Mouse (Mus musculus): Measurements from ENCODE around the gene Klrb1b.
"Not testable (repeated sequence)": the region's sequence is repeated elsewhere in the genome, so short reads cannot be mapped to it uniquely, and the experiment has no call there.

Klrb1b gene

DNA sequence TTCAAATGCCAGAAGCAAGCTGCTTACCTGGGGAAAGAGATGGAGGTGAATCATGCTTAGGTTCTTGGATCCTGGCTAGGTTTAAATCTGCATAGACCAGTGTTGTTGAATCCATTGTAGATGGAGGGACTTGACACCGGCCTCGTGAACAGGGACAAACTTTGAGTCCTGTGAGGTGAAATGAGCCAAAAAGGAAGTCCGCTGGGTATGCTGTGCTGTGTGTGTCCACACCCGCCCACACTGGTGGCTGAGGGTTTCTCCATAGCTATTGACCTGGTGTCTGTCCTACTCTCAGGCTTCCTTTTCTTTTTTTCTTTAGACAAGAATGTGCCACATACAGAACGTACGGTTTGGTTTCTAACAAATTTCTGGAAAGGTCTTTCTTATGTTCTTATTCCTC is at the start of gene Klrb1b, which contains the start of gene Gm44511:
Klrb1b (minus strand) TSS at position 200 of the 400 bp plus-strand sequence.
Gm44511 (minus strand) TSS at position 184 of the 400 bp plus-strand sequence.
- DNase-seq, result no peak

DNA sequence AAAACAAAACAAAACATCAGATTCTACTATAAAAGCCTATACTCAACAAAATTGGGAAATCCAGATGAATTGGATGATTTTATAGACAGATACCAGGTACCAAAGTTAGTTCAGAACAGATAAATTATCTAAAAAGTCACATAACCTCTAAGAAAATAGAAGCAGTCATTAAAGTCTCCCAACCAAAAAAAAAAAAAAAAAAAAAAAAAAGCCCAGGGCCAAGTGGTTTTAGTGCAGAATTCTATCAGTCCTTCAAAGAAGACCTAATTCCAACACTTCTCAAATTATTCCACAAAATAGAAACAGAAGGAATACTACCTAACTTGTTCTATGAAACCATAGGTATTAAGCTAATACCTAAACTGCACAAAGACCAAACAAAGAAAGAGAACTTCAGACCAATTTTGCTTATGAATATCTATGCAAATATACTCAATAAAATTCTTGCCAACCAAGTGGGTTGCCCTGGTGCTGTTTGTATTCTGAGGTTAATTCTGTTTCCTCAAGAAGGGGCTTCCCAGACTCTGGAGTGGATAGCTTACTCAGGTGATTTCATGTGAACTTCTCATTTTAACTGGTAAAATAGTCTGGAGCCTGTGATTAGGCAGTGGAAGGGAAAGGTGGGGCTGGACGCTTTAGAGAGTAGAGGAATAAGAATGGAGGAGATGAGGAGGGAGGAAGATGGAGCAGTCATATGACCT is 45.9 kb upstream of the Klrb1b start:
- DNase-seq, result no peak

DNA sequence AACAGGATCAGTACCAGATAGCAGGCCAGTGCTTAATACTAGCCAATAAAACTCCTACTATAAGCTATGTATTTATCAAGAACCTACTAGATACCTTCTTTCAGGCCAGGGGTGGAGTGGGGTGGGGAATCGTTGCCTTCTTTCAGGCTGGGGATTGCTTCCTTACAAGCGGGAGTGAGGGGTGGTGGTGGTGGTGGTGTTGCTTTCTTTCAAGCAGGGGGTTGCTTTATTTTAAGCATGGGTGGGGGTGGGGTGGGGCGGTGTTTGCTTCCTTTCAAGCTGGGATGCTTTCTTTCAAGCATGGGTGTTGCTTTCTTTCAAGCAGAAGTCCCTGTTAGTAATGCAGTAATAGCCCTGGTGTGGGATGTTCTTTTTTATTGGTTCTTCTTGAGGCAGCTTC is 42.7 kb upstream of the Klrb1b start:
- peak; percentile 51 for DNase-seq

DNA sequence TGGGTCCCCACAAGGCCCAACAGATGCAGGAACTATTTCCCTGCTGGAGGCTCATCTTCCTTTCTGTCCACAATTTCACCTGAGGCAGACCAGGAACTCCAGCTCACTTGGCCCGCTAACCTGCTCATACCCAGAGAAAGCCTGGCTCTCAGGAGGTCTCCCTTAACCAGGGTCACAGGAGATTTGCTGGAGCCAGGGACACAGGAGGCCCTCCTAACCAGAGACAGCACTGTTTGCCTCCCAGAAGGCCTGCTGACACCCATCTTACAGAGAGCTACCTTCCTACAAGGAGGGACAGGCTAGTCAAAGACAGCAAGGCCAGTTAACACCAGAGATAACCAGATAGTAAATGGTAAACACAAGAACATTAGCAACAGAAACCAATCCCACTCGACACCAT is 31.8 kb upstream of the Klrb1b start:
- no peak for DNase-seq

DNA sequence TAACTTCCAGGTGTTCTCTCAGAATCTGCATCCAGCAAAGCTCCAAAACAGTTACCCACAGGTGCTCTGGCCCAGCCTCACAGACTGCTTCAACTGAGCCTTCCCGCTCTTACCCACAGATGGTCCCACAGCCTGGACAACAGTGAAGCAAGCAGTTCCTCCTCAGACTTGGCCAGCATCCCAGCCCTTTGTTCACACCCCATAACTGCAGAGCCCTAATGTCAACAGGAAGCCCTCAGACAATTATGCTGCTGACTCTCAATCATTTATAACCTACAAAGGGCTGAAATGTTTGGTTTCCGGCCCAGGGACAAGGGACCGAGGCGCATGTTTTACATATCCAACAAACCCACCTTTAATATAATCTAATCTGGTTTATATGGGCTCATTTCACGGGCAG is 30.1 kb upstream of the Klrb1b start:
- peak; percentile 45 for DNase-seq

DNA sequence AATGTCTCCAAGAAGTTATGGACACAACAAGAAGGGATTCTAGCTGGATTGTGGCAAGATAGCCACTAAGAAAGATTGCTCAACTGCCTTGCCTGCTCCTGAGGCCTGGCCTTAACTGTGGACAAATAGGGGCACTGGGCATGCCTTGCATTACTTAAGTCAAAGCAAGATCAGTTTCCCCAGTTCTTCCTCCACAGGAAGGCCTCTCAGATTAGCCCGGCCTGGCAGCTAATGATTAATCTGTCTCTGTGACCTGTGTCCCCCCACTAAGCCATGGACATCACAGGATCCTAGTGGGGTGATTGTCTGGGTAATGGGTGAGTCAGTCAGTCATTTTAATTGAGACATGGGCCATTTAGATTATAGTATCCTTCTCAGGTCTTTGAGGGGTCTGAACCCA is 29.3 kb upstream of the Klrb1b start:
- DNase-seq, result no peak

DNA sequence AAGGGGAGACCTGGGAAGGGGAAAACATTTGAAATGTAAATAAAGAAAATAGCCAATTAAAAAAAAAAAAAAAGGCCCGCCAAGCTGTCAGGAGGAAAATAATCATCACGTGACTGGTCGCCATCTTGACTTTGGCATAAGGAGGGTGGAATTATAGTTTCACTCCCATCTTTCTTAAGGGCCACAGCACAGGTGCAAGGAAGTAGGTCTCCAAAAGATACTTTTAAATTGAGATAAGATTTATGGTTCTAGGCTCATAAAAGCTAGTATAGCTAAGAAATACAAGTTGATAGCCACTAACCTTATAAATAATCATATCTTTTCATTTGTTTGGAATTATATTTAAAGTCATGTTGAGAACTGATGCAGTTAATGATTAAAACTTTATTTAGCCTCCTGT is 28.8 kb upstream of the Klrb1b start:
- no peak for DNase-seq

DNA sequence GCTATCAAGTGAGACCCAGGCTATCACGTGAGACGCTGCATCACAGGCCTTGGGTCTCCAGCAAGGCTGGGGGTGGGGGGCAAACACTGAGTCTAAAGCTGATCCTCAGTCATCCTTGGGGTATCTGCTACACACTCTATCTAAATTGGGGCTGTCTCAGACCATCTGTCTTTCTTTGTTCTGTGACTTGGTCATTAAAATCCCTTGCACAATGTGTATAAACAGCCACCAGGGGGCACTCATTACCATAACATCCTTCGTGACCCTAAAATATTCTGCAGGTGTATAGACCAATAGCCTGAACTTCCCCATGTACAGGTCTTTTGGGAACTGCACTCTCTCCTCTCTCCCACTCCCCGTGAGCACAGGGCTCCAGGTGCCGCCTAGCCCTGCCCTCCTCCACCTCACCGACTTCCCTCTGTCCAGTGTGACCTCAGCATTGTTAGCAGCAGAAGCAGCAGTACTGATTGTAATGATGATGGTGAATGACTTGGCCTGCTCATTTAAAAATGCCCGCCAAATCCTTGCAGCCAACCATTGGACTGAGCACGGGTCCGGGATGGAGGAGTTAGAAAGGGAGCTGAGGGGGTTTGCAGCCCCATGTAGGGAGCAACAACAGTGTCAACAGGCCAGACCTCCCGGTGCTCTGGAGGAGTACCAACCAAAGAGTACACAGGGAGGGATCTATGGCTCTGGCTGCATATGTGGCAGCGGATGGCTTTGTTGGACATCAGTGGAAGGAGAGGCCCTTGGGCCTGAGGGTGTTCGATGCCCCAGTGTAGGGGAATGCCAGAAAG is 28.1 kb upstream of the Klrb1b start:
- peak; percentile 84 for DNase-seq

DNA sequence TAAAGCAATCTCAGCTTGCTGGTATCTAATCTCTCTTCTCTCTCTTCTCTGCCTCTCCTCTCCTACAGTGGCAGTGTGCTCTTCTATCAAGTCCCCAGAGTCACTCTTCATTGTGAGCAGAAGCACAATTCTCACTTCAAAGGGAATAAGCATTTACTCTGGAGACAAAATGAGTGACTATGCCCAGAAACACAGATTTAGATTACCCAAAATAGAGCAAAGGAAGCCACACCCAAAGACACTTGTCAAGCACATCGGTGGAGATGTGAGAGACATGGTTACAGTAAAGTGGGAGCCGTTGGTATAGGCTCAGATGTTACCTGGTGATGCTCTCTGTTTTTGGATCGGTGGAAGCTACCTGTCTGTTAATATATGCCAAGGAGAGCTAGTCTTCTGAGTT is 26.6 kb upstream of the Klrb1b start:
- no peak for DNase-seq

DNA sequence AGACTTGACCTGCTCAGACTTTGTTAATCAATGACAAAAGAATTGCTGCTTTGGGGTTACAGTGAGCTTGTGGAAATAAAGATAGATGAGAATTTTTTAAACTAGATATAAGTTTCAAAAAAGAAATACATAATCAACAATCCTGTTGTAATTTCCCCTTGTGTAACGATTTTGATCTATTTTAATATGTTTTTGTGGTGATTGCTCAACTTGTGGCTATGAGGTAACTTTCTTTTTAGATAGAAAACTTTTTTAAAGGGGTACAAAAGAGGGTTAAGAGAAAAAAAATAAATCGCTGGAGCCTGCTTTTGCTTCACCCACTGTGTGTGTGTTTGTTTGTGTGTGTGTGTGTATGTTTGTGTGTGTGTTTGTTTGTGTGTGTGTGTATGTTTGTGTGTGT is 25.0 kb upstream of the Klrb1b start:
- DNase-seq, result no peak

DNA sequence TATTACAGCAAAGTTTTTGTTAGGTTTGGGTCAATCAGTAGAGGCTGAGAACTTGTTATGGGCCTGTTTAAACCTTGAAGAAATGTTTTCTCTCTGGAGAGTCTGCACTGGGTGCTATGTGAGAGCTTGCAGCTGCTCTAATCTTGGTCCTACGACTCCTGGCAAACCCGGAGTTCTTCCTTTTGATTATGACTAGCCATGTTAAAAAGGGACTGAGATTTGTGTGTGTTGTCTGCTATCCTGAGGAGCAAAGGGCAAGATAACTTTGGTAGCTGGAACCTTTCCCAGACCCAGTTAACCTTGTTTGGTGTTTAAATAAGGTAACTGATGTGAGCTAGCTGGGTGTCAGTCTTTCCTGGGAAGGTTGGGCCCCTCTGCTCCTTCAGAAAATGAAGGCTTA is 24.5 kb upstream of the Klrb1b start:
- DNase-seq, result no peak

DNA sequence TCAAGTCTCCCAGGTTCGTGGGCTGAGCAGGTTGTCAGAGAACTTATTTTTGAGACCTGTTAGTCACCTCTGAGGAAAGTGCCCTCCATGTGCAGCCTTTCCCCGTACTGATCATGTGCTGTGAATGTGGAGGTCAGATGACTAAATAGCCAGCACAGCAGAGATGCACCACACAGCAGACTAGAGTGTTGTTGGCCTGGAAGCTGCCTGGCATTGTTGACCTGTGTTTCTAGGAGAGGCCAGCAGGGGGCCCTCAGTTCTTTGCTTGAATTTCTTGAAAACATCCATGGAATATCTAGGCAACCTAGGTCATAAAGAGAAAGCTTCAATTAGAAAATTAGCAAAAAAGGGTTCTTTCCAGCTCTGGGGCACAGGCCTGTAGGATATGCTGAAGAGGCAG is 23.8 kb upstream of the Klrb1b start:
- DNase-seq, result peak; percentile 45

DNA sequence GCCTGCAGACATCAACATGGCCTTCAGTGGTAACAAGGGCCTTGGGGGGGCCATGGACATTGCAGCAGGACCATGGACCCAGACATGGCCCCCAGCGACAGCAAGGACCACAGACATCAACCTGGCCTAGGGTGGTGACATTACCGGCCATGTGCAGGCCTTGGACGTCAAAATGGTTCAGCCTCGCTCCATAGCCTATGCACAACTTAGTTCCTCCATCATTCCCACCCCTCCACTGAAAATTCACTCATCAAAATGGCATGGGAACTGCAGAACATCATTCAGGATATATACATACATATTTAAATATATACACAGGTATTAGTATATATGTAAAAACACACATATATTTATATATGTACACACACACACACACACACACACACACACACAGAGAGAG is 21.3 kb upstream of the Klrb1b start:
- DNase-seq, result no peak

DNA sequence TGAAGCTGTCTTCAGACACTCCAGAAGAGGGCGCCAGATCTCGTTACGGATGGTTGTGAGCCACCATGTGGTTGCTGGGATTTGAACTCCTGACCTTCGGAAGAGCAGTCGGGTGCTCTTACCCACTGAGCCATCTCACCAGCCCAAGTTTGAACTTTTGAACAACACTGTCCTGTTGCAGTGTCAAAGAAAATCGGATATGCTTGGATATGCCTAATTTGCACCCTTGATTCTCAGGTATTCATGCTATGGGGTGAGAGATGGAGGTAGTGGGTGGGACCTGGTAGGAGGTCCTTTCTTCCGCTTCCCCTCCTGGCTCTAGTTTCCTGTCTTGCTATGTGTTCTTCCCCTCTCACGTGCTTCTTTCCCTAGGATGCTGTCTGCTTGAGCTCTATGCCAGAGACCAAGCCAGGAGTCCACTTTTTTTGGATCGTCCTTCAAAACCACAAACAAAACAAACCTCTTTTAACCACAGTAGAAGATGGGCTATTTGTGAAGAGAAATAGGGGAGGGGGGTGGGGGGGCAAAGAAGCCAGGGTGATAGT is 19.9 kb upstream of the Klrb1b start:
- no peak for DNase-seq

DNA sequence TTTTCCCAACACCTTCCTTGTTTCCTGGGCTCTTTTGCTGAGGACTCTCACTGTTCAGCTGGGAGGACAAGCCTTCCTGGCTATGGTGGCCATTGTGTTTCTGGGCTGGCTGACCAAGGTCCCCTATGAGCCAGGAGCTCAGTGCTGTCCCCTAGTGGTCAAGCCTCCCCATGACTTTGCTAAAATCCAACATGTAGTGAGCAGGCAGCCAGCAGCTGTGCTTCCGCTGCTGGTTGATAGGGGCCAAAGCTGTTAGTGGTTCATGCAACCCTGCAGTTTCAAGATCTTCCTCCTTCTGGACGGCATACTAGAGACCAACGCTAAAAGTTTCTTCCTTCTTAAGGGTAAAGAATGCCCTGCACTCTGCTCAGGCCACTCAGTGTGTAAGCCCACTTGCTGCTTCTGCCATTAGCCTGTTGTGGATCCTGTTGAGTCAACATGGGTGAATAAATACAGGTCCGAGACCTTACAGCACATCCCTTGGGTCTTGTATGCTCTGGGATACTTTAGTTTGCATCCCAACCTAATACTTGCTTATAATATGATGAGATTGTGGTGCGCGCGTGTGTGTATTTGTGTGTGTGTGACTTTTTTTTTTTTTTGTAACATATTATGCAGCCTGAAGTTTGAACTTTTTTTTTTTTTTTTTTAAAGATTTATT is 19.3 kb upstream of the Klrb1b start:
- peak; percentile 89 for DNase-seq

DNA sequence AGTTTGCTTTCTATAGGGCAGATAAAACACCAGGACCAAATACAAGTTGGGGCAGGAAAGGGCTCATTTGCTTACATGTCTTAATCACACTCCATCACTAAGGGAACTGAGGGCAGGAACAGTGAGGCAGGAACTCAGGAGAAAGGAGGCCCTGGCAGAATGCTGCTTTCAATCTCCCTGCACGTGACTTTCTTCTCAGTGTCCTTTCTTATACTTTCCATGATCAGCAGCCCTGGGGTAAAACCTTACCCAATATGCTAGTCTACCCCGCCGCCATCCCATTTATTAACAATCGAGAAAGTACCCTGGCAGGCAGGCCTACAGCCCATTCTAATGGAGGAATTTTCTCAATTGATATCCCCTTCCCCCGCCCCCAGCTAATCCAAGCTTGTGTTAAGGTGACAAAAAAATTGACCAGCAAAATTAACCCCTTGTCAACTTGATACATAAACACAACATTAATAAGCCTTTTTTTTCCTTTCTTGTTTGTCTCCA is 18.5 kb upstream of the Klrb1b start:
- DNase-seq, result no peak

DNA sequence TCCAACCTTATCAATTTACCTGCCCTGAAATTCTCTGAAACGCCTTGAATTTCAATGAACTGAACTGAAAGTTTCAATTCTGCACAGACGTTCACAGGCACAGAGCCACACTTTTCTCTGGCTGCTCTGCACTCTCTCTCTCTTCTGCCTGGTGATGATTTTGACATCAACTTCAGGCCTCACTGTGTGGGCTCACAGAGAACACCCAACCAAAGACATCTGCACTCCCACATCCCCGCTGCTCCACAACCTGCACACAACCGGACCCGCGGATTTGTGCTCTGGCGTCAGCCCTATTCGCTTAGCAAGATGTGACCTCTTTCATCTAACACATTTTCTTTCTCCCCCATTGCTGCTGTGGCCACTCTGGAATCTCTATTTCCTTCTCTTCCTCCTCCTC is 18.0 kb upstream of the Klrb1b start:
- peak; percentile 41 for DNase-seq

DNA sequence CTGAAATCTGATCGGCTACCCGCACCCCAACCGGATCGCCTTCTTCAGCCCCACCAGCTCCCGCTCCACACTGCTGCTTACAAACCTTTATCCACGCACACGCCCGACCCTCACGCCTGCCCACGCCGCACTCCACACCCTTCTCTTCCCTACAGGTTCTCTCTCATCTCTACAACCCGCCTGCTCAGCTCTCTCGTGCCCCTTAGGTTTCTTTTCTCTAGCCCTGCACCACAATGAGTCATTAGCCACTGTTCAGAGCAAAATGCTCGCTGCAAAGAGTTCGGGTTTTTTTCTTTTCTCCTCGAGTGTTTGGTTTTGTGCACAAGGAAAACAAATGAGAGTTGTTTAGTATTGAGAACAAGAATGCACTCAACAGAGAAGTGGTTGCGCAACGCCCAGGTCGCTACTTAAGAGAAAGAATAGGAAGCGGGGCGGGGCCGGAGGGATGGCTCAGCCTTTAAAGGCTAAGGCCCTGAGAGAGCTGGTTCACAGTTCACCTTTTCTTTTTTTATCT is 17.4 kb upstream of the Klrb1b start:
- DNase-seq, result peak; percentile 59

DNA sequence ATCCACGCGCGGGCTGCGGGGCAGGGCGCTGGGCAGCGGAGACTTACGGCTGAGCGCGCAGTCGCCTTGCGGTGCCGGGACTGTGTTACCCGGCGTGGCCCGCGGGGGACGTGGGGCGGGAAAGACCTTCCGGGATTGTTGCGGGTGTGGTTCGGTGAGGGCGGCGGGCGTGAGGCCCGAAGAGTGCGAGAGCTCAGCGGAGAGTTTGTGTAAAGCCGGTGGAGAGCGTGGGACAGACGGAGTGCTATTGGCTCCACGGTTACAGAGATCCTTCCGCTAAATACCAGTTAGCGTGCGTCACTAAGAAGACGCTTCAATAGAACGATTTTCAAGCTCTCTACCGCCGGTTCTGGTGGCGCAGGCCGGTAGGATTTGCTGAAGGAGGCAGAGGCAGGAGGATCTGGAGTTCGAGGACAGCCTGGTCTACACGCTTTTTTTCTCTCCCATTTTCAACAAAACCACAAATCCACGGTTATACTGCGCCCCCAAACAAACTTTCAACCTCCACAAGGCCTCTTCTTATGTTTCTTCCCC is 16.9 kb upstream of the Klrb1b start:
- DNase-seq, result peak; percentile 88

DNA sequence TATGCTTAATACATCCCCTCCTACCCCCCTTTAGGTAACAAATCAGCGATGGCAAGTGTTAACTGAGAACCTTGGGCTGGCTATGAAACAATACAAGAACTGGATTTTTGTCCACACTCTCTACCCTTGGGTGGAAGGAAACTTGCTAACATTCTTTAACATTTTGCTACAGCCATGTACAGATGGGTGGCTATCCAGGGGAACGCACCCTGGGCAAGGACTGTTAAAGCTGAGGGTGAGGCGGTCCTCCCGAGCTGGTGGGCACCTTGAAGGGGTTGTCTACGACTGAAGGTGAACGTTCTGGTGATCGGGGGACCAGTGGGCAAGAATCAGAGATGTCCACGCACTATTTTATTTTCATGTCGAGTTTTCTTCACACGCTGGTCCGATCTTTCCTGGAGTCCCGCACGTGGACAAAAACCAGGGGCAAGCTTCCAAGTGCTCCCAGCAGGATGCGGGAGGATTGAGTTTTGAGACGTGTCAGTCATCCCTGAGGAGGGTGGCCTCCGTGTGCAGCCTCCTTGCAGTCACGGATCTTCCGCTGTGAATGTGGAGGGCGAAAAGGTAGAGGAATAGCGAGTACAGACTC is 16.3 kb upstream of the Klrb1b start:
- no peak for DNase-seq

DNA sequence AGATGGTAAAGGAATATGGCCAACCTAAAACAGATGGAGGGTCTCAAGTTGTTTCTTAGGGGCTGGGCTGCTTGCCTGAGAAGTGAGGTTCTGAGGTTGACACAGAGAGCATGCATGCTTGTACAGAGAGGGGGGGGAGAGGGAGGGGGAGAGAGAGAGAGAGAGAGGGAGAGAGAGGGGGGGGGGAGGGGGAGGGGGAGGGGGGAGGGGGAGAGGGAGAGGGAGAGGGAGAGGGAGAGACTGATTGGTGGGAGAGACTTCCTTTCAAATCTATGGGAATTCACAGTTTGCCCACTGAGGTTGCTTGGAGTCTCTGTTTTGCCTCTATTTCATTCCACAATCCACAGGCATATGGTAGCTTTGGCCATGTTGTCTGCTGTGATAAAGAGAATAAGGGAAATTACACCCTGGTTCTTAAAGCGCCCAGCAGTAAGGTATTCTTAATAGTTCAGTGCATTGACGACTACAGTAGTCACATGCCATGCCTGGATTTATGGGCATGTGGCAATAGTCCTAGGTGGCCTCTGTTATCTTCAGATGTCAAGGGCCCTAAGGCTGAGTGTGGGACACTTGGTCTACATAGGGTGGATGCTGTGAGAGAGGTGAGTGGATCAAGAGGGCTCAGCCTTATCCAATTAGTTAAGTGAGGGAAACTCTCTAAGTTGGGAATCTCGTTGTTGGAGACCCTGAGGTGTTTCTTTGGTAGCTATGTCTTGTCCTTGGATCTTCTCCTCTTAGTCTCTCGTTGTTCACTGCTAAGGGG is 15.4 kb upstream of the Klrb1b start:
- no peak for DNase-seq

DNA sequence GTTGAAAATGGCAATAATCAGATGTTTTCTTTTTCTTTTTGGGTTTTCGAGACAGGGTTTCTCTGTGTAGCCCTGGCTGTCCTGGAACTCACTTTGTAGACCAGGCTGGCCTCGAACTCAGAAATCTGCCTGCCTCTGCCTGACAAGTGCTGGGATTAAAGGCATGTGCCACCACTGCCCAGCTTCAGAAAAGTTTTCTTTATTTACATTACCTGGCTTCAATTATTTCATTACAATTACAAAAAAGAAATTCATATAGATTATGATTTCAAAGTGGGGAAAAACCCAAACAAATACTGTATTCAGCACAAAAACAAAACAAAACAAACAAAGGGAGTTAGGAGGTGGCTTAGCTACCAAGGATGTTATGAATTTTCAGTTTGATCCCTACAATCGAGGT is 14.5 kb upstream of the Klrb1b start:
- not testable (repeated sequence) for DNase-seq

Data from thymus, postnatal 25 days (tissue).